Mouse (Mus musculus) CH12.LX (cell line): ENCODE results near the gene Nup155.

Source experiments
- CTCF ChIP-seq, 2 experiments: IDR thresholded peaks in 1 of 2; conservative IDR thresholded peaks in 1 of 2; 2 replicates each; pipeline ENCODE4 v1.5.1; 2011 to 2012; ENCODE audit warnings: low read depth in 2 of 2, low read length in 2 of 2, improper control_type of control experiment in 1 of 2, inconsistent platforms in 1 of 2, mild to moderate bottlenecking in 1 of 2, moderate library complexity in 1 of 2
- EP300 ChIP-seq: IDR thresholded peaks from 2 replicates; pipeline ENCODE4 v1.6.1; 2011; ENCODE audit warnings: low read length, improper control_type of control experiment
- GABPA ChIP-seq: IDR thresholded peaks from 2 replicates; pipeline ENCODE4 v1.6.1; 2012; ENCODE audit warnings: low read depth, low read length, improper control_type of control experiment, inconsistent platforms; ENCODE audit not compliant: insufficient replicate concordance
- POLR2A ChIP-seq: IDR thresholded peaks from 2 replicates; pipeline ENCODE4 v1.6.1; 2011; ENCODE audit warnings: low read depth, mild to moderate bottlenecking, improper control_type of control experiment, low read length
- POLR2AphosphoS2 ChIP-seq: IDR thresholded peaks from 2 replicates; pipeline ENCODE4 v1.6.1; 2011; ENCODE audit warnings: low read depth, low read length, improper control_type of control experiment
- ZC3H11A ChIP-seq: IDR thresholded peaks from 2 replicates; pipeline ENCODE4 v1.6.1; 2012; ENCODE audit warnings: low read depth, mild to moderate bottlenecking, inconsistent platforms, low read length, improper control_type of control experiment

- TF ChIP-seq POLR2AphosphoS2 (no peak), EP300 (no peak), GABPA (no peak), ZC3H11A (no peak), CTCF (conservative IDR thresholded peaks at IDR 0.05 in 1 of 2, IDR thresholded peaks at IDR 0.05 in 1 of 2; ENCODE audit: low read depth in 2 of 2, low read length in 2 of 2) (no peak), POLR2A (no peak)
These were observed 81.4 kb downstream of the Nup155 start for GRCm38 (mm10) chr15:8190435-8190834.
